Mouse (Mus musculus): ENCODE data around the gene Lap3. TPM values are rescaled to one million over a fixed set of nuclear protein-coding genes. Genes with fewer than 3 reads are reported as not detected.

Lap3 gene
- polyA plus RNA-seq, 1 experiment = 182 TPM

Other genes with a start within 250 kb of the Lap3 start
- 166 and 187 TPM in 2 replicates for gene Qdpr, start 43.1 kb upstream of the Lap3 start, polyA plus RNA-seq (2012; rRNA removed)
- not detected in 2 replicates for gene Clrn2, start 39.6 kb upstream of the Lap3 start, polyA plus RNA-seq (2012; rRNA removed)
- 149 and 152 TPM in 2 replicates for gene Med28, start 26.9 kb downstream of the Lap3 start, polyA plus RNA-seq (2012; rRNA removed)
- gene Fam184b, start 146.2 kb downstream of the Lap3 start, polyA plus RNA-seq (2012; rRNA removed) = 2.0 and 3.3 TPM in 2 replicates
- gene Ncapg, start 176.5 kb downstream of the Lap3 start, polyA plus RNA-seq (2012; rRNA removed) = 0.28 and 0.29 TPM in 2 replicates

Data from gonadal fat pad, adult 2 months (tissue).